Mouse (Mus musculus): ENCODE measurements around the gene Mnd1. TPM values are rescaled to one million over a fixed set of nuclear protein-coding genes. Genes with fewer than 3 reads are reported as not detected.
A peak's percentile ranks its signal among the peaks of the same experiment; 100 is the strongest.

Gene Mnd1
- polyA plus RNA-seq, 1 experiment from 2014 or later: 11.8 TPM

- Histone ChIP-seq H3K27me3 (no peaks in the 10 kb centered on the region), H3K9me3 (no peaks in the 10 kb centered on the region), H3K4me2 (replicated peaks) (peak overlapping the region; percentile 95), H3K4me1 (peaks cover 36% of the 10 kb centered on the region), H3K4me3 (peak overlapping the region; percentile 56), H3K36me3 (no peaks in the 10 kb centered on the region; the same call in 1 of the 2 replicates), H3K27ac (no peak overlapping the region), H3K9ac (no peak overlapping the region)
- no peak for ATAC-seq (ENCODE audit: low FRiP score, low read depth)
- WGBS: 34% methylated on average over 6 of the region's 6 CpGs
Observed at GRCm38 (mm10) chr3:84156105-84156504, 519 bp upstream of the Mnd1 start.

DNA sequence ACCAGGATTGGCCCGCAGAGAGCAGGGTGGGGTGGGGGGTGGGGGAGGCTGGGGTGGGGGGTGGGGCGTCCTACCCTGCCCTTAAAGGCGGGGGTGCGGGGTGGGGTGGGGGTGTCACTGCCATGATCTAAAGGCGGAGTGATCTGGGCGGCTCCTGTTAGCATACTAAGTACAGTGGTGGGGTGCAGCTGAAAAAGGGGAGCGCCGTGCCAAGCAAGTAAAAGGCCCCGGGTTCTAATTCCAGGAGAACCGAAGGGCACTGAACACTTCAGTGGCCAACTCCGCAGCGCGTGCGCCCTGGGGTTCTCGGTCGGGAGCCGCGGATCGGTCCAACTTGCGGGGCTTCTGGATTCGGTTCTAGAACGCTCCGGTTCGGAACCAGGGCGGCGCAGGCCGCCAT, 440 bp downstream of the Mnd1 start:
- no peaks in the 10 kb centered on the region for H3K27me3 ChIP-seq
- peak; percentile 46 for ATAC-seq (ENCODE audit: low FRiP score, low read depth)
- H3K4me1 ChIP-seq: peaks cover 36% of the 10 kb centered on the region
- peak overlapping the region; percentile 77 for H3K9ac ChIP-seq
- WGBS: under 1% methylated on average over 27 of the region's 27 CpGs
- H3K36me3 ChIP-seq: no peaks in the 10 kb centered on the region; the same call in 1 of the 2 replicates
- H3K27ac ChIP-seq: peak overlapping the region; percentile 61; the same call in 1 of the 2 replicates
- no peaks in the 10 kb centered on the region for H3K9me3 ChIP-seq
- H3K4me3 ChIP-seq: peak overlapping the region; percentile 56
- H3K4me2 ChIP-seq (replicated peaks): peak overlapping the region; percentile 95

- no peak overlapping the region for H3K9ac ChIP-seq
- peak overlapping the region; percentile 95 for H3K4me2 ChIP-seq (replicated peaks)
- H3K4me3 ChIP-seq: peak overlapping the region; percentile 56
- no peaks in the 10 kb centered on the region for H3K9me3 ChIP-seq
- WGBS: 3% methylated on average over 12 of the region's 12 CpGs
- no peaks in the 10 kb centered on the region for H3K36me3 ChIP-seq
- peaks cover 36% of the 10 kb centered on the region for H3K4me1 ChIP-seq
- ATAC-seq (ENCODE audit: low FRiP score, low read depth): no peak
- no peak overlapping the region for H3K27ac ChIP-seq
- H3K27me3 ChIP-seq: no peaks in the 10 kb centered on the region
Observed at GRCm38 (mm10) chr3:84154721-84155141, 855 bp downstream of the Mnd1 start.

GRCm38 (mm10) chr3:84149831-84150230, 5.8 kb downstream of the Mnd1 start:
- 94% methylated on average over 3 of the region's 3 CpGs for WGBS
- peaks cover 20% of the 10 kb centered on the region for H3K4me1 ChIP-seq
- no peak overlapping the region for H3K4me2 ChIP-seq (replicated peaks)
- H3K27ac ChIP-seq: no peak overlapping the region
- no peak for ATAC-seq (ENCODE audit: low FRiP score, low read depth)
- H3K9ac ChIP-seq: no peak overlapping the region
- H3K4me3 ChIP-seq: no peak overlapping the region
- H3K27me3 ChIP-seq: no peaks in the 10 kb centered on the region
- no peaks in the 10 kb centered on the region for H3K36me3 ChIP-seq
- H3K9me3 ChIP-seq: no peaks in the 10 kb centered on the region

GRCm38 (mm10) chr3:84140947-84141346, 14.6 kb downstream of the Mnd1 start:
- 16% methylated on average over 7 of the region's 7 CpGs for WGBS
- H3K4me1 ChIP-seq: peaks cover 13% of the 10 kb centered on the region
- no peak for ATAC-seq (ENCODE audit: low FRiP score, low read depth)
- no peak overlapping the region for H3K4me2 ChIP-seq (replicated peaks)
- no peaks in the 10 kb centered on the region for H3K27me3 ChIP-seq
- no peak overlapping the region for H3K27ac ChIP-seq
- no peak overlapping the region for H3K4me3 ChIP-seq
- no peak overlapping the region for H3K9ac ChIP-seq
- H3K9me3 ChIP-seq: no peaks in the 10 kb centered on the region
- H3K36me3 ChIP-seq: no peaks in the 10 kb centered on the region

GRCm38 (mm10) chr3:84136509-84136908, 19.1 kb downstream of the Mnd1 start:
- Histone ChIP-seq H3K4me1 (peaks cover 29% of the 10 kb centered on the region), H3K4me3 (no peak overlapping the region), H3K9ac (no peak overlapping the region), H3K36me3 (no peaks in the 10 kb centered on the region), H3K27ac (no peak overlapping the region), H3K27me3 (no peaks in the 10 kb centered on the region), H3K9me3 (no peaks in the 10 kb centered on the region), H3K4me2 (replicated peaks) (no peak overlapping the region)
- WGBS: 77% methylated on average over 7 of the region's 7 CpGs
- no peak for ATAC-seq (ENCODE audit: low FRiP score, low read depth)

GRCm38 (mm10) chr3:84135933-84136332, 19.7 kb downstream of the Mnd1 start:
- H3K4me2 ChIP-seq (replicated peaks): no peak overlapping the region
- 51% methylated on average over 6 of the region's 6 CpGs for WGBS
- H3K27ac ChIP-seq: no peak overlapping the region
- no peak for ATAC-seq (ENCODE audit: low FRiP score, low read depth)
- H3K27me3 ChIP-seq: no peaks in the 10 kb centered on the region
- peaks cover 31% of the 10 kb centered on the region for H3K4me1 ChIP-seq
- no peaks in the 10 kb centered on the region for H3K9me3 ChIP-seq
- H3K4me3 ChIP-seq: no peak overlapping the region
- no peak overlapping the region for H3K9ac ChIP-seq
- no peaks in the 10 kb centered on the region for H3K36me3 ChIP-seq

GRCm38 (mm10) chr3:84135387-84135786, 20.2 kb downstream of the Mnd1 start:
- H3K4me3 ChIP-seq: no peak overlapping the region
- peaks cover 30% of the 10 kb centered on the region for H3K4me1 ChIP-seq
- no peak overlapping the region for H3K9ac ChIP-seq
- 38% methylated on average over 9 of the region's 9 CpGs for WGBS
- H3K9me3 ChIP-seq: no peaks in the 10 kb centered on the region
- no peak overlapping the region; the same call in 1 of the 2 replicates for H3K4me2 ChIP-seq (replicated peaks)
- H3K27ac ChIP-seq: no peak overlapping the region
- H3K36me3 ChIP-seq: no peaks in the 10 kb centered on the region
- ATAC-seq (ENCODE audit: low FRiP score, low read depth): no peak
- no peaks in the 10 kb centered on the region for H3K27me3 ChIP-seq

DNA sequence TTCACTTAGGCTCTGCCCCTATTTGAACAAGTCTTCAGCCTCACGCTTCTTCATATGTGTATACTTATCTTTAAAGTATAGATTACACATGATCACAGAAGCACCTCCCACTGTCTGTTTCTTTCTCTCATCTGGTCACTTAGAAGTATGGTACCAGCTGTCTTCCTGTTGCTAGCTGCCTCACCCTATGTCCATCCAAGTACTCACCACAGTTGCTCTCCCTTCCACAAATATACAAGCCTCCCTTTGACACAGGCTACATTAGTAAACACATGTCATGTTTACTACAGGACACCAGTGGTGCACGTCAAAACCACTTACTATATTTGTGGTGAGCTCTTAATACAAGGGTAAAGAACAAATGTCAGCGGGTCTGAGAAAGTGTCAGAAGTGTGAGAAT, 24.2 kb downstream of the Mnd1 start:
- H3K4me1 ChIP-seq: peaks cover 39% of the 10 kb centered on the region
- H3K9ac ChIP-seq: no peak overlapping the region
- no peak overlapping the region for H3K4me2 ChIP-seq (replicated peaks)
- ATAC-seq (ENCODE audit: low FRiP score, low read depth): no peak
- no peak overlapping the region for H3K27ac ChIP-seq
- no peaks in the 10 kb centered on the region for H3K9me3 ChIP-seq
- H3K4me3 ChIP-seq: no peak overlapping the region
- 0 out of 2 replicates have a peak, but pooled peaks cover 3% of the 10 kb centered on the region for H3K27me3 ChIP-seq
- H3K36me3 ChIP-seq: no peaks in the 10 kb centered on the region
- 87% methylated on average over 3 of the region's 3 CpGs for WGBS

DNA sequence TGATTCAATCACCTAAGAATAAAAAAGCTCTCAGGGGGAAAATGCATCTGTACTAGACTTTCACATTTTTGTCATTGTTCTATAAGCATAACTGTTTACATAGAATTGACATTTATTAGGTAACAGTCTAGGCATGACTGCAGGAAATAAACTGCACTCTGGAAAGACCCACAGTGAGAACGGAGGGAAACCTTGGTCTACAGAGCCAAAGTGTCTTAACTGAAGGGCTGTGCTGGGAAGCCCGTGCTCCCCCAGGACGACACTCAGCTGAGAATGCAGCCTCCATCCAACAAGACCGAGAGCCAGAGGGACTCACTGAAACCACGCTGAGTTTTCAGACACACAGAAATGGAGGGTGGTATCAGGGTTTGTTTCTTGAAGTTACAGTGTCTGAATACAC, 24.8 kb downstream of the Mnd1 start:
- H3K4me2 ChIP-seq (replicated peaks): no peak overlapping the region
- no peak overlapping the region for H3K27ac ChIP-seq
- no peak overlapping the region for H3K4me3 ChIP-seq
- 0 out of 2 replicates have a peak, but pooled peaks cover 3% of the 10 kb centered on the region for H3K27me3 ChIP-seq
- H3K9me3 ChIP-seq: no peaks in the 10 kb centered on the region
- no peaks in the 10 kb centered on the region for H3K36me3 ChIP-seq
- WGBS: 36% methylated on average over 5 of the region's 5 CpGs
- H3K9ac ChIP-seq: no peak overlapping the region
- H3K4me1 ChIP-seq: peaks cover 40% of the 10 kb centered on the region
- ATAC-seq (ENCODE audit: low FRiP score, low read depth): no peak

- WGBS: 15% methylated on average over 11 of the region's 11 CpGs
- no peaks in the 10 kb centered on the region for H3K9me3 ChIP-seq
- peak overlapping the region; percentile 74 for H3K27ac ChIP-seq
- H3K36me3 ChIP-seq: no peaks in the 10 kb centered on the region
- H3K27me3 ChIP-seq: 0 out of 2 replicates have a peak, but pooled peaks cover 3% of the 10 kb centered on the region
- H3K9ac ChIP-seq: no peak overlapping the region
- no peak overlapping the region for H3K4me3 ChIP-seq
- peaks cover 39% of the 10 kb centered on the region for H3K4me1 ChIP-seq
- H3K4me2 ChIP-seq (replicated peaks): peak overlapping the region; percentile 25
- ATAC-seq (ENCODE audit: low FRiP score, low read depth): peak; percentile 67
Observed at GRCm38 (mm10) chr3:84128871-84129870, 26.4 kb downstream of the Mnd1 start.

GRCm38 (mm10) chr3:84127431-84127830, 28.2 kb downstream of the Mnd1 start:
- 67% methylated on average over 2 of the region's 2 CpGs for WGBS
- no peak for ATAC-seq (ENCODE audit: low FRiP score, low read depth)
- H3K4me3 ChIP-seq: no peak overlapping the region

More at GRCm38 (mm10) chr3:84127431-84127830, 28.2 kb downstream of the Mnd1 start:
- H3K9me3 ChIP-seq: no peaks in the 10 kb centered on the region
- H3K27ac ChIP-seq: no peak overlapping the region
- H3K9ac ChIP-seq: no peak overlapping the region
- H3K36me3 ChIP-seq: no peaks in the 10 kb centered on the region
- 0 out of 2 replicates have a peak, but pooled peaks cover 3% of the 10 kb centered on the region for H3K27me3 ChIP-seq
- H3K4me1 ChIP-seq: peaks cover 30% of the 10 kb centered on the region
- no peak overlapping the region for H3K4me2 ChIP-seq (replicated peaks)

All from limb, embryonic 13.5 days (tissue).